Mouse (Mus musculus) adrenal gland, postnatal 10 days (tissue): ENCODE results near the gene Edem1. TPM values are rescaled to one million over a fixed set of nuclear protein-coding genes. Genes with fewer than 3 reads are reported as not detected.

Source experiments
- DNase-seq: peaks from one replicate; pipeline ENCODE4 v3.0.0; 2021; ENCODE audit warnings: mixed read lengths
- long read RNA-seq, 2 experiments: library from polyadenylated mRNA; stranded (forward); transcript quantifications; one replicate each; pipeline ENCODE4 v2.0.0; 2021
- total RNA-seq, 2 experiments: library from RNA; stranded (reverse); gene quantifications; 2 replicates each; pipeline ENCODE4 v1.2.3; 2021

Gene Edem1
- 10 to 100 TPM; 55.7 to 56.7 TPM for total RNA-seq
- long read RNA-seq, experiment 1, full-length matches to known transcripts, result 69 of 85 reads
- long read RNA-seq, experiment 1, partial matches to known transcripts, result 5 of 85 reads
- long read RNA-seq, experiment 1, other reads (novel, unspliced or antisense), result 11 of 85 reads
- long read RNA-seq, experiment 2, full-length matches to known transcripts, result 27 of 35 reads
- long read RNA-seq, experiment 2, partial matches to known transcripts, result 3 of 35 reads
- long read RNA-seq, experiment 2, other reads (novel, unspliced or antisense), result 5 of 35 reads

GRCm38 (mm10) chr6:108828234-108828868 lies at the start of gene Edem1:
Gene Edem1 (plus strand): TSS chr6:108828641.
- peak; percentile 100 for DNase-seq

- DNase-seq, result no peak
These were observed 46.6 kb upstream of the Edem1 start for GRCm38 (mm10) chr6:108781865-108782264.

- peak; percentile 99 for DNase-seq
These were observed 45.8 kb upstream of the Edem1 start, which contains the start of gene Arl8b for GRCm38 (mm10) chr6:108782526-108783183. Gene Arl8b (plus strand): TSS chr6:108783099.

GRCm38 (mm10) chr6:108783184-108783881 lies 45.1 kb upstream of the Edem1 start:
- peak; percentile 62 for DNase-seq

GRCm38 (mm10) chr6:108784056-108784455 lies 44.4 kb upstream of the Edem1 start:
- DNase-seq, result peak; percentile 45

- no peak for DNase-seq
These were observed 43.6 kb upstream of the Edem1 start for GRCm38 (mm10) chr6:108784796-108785195.

GRCm38 (mm10) chr6:108785551-108785950 lies 42.9 kb upstream of the Edem1 start:
- no peak for DNase-seq

- no peak for DNase-seq
These were observed 36.9 kb upstream of the Edem1 start for GRCm38 (mm10) chr6:108791498-108791897.

GRCm38 (mm10) chr6:108795912-108796311 lies 32.5 kb upstream of the Edem1 start:
- no peak for DNase-seq

GRCm38 (mm10) chr6:108796706-108797105 lies 31.7 kb upstream of the Edem1 start:
- DNase-seq, result peak; percentile 54

GRCm38 (mm10) chr6:108805194-108805593 lies 23.2 kb upstream of the Edem1 start:
- no peak for DNase-seq

- no peak for DNase-seq
These were observed 22.6 kb upstream of the Edem1 start for GRCm38 (mm10) chr6:108805871-108806270.

GRCm38 (mm10) chr6:108807446-108807845 lies 21.0 kb upstream of the Edem1 start:
- DNase-seq, result no peak

- no peak for DNase-seq
These were observed 19.7 kb upstream of the Edem1 start for GRCm38 (mm10) chr6:108808786-108809185.

GRCm38 (mm10) chr6:108810237-108810636 lies 18.2 kb upstream of the Edem1 start:
- DNase-seq, result no peak

- no peak for DNase-seq
These were observed 16.3 kb upstream of the Edem1 start for GRCm38 (mm10) chr6:108812134-108812533.

GRCm38 (mm10) chr6:108817510-108817909 lies 10.9 kb upstream of the Edem1 start:
- no peak for DNase-seq

GRCm38 (mm10) chr6:108824816-108825545 lies 3.5 kb upstream of the Edem1 start:
- DNase-seq, result no peak

GRCm38 (mm10) chr6:108826070-108826469 lies 2.4 kb upstream of the Edem1 start:
- no peak for DNase-seq

GRCm38 (mm10) chr6:108827336-108827920 lies 1.0 kb upstream of the Edem1 start:
- DNase-seq, result no peak

GRCm38 (mm10) chr6:108828872-108829271 lies 431 bp downstream of the Edem1 start:
- peak; percentile 63 for DNase-seq
